Mouse (Mus musculus) embryonic facial prominence, embryonic 13.5 days (tissue): ENCODE measurements around the gene Cacng8. TPM values are rescaled to one million over a fixed set of nuclear protein-coding genes. Genes with fewer than 3 reads are reported as not detected.

Source experiments
- ATAC-seq: fragments of 200-750 bp; cut with Nextera tagmentation; 2 replicates; pipeline ENCODE4 v1.8.0; 2017; ENCODE audit warnings: low read depth; ENCODE audit not compliant: insufficient number of reproducible peaks, insufficient read depth, low FRiP score, low TSS enrichment
- H3K27ac ChIP-seq: fragments of 300-500 bp; sonication (generic); 2 replicates; pipeline ENCODE4 v1.5.1; 2015; ENCODE audit warnings: moderate library complexity, mild to moderate bottlenecking, inconsistent platforms
- H3K27me3 ChIP-seq: fragments of 300-500 bp; sonication (generic); 2 replicates; pipeline ENCODE4 v1.6.1; 2015; ENCODE audit warnings: mild to moderate bottlenecking, inconsistent platforms
- H3K36me3 ChIP-seq: fragments of 300-500 bp; sonication (generic); 2 replicates; pipeline ENCODE4 v1.6.1; 2015; ENCODE audit warnings: mild to moderate bottlenecking, inconsistent platforms
- H3K4me1 ChIP-seq: fragments of 300-500 bp; sonication (generic); 2 replicates; pipeline ENCODE4 v1.6.1; 2015; ENCODE audit warnings: inconsistent platforms
- H3K4me2 ChIP-seq: fragments of 300-500 bp; sonication (generic); 2 replicates; pipeline ENCODE4 v1.6.1; 2015; ENCODE audit warnings: moderate library complexity, mild to moderate bottlenecking, inconsistent platforms
- H3K4me3 ChIP-seq: fragments of 300-500 bp; sonication (generic); 2 replicates; pipeline ENCODE4 v1.5.1; 2015; ENCODE audit warnings: mild to moderate bottlenecking, inconsistent platforms
- H3K9ac ChIP-seq: fragments of 300-500 bp; sonication (generic); 2 replicates; pipeline ENCODE4 v1.6.1; 2015; ENCODE audit warnings: mild to moderate bottlenecking, inconsistent platforms
- H3K9me3 ChIP-seq: fragments of 300-500 bp; sonication (generic); 2 replicates; pipeline ENCODE4 v1.6.1; 2016; ENCODE audit warnings: inconsistent platforms
- WGBS: fragments of 180-500 bp; shearing (Covaris S2); methylation state at CpG from one replicate; pipeline ENCODE4 v1.1.7; 2015; ENCODE audit warnings: mixed read lengths; 5-methylcytosine and 5-hydroxymethylcytosine counted together
- polyA plus RNA-seq: library from polyadenylated mRNA; unstranded; fragments of >200 nt; fragmentation: Nextera tagmentation; extraction: Ambion mirVana; gene quantifications from 2 replicates; pipeline ENCODE4 v1.2.1, GENCODE M21; 2015

Gene Cacng8
- 5.5 and 7.5 TPM in 2 replicates for polyA plus RNA-seq

- no peaks in the 10 kb centered on the region for H3K9me3 ChIP-seq
- peak within 1 kb of the TSS; percentile 67 for H3K4me2 ChIP-seq
- peaks cover 29% of the 10 kb centered on the region for H3K4me1 ChIP-seq
- H3K4me3 ChIP-seq, result peak within 1 kb of the TSS; percentile 46
- H3K36me3 ChIP-seq, result peaks cover 18% of the 10 kb centered on the region
- no peaks in the 10 kb centered on the region for H3K27me3 ChIP-seq
- H3K9ac ChIP-seq, result peak within 1 kb of the TSS; percentile 65
- peak within 1 kb of the TSS; percentile 63 for H3K27ac ChIP-seq
- WGBS, result 1% methylated on average over 7 of the region's 7 CpGs
- ATAC-seq, result 0 out of 2 replicates have a peak, but pooled peaks have one; percentile 20
Measured at GRCm38 (mm10) chr7:3390413-3391080, at the start of gene Cacng8. TSS of gene Cacng8 (plus strand) at chr7:3390683.

GRCm38 (mm10) chr7:3343861-3344260 lies 46.6 kb upstream of the Cacng8 start:
- Histone ChIP-seq H3K27me3 (no peaks in the 10 kb centered on the region), H3K4me2 (no peak overlapping the region), H3K9ac (no peak overlapping the region), H3K4me1 (no peaks in the 10 kb centered on the region), H3K9me3 (no peaks in the 10 kb centered on the region), H3K4me3 (no peak overlapping the region), H3K36me3 (peaks cover 75% of the 10 kb centered on the region), H3K27ac (no peak overlapping the region)
- ATAC-seq, result no peak
- WGBS, result 89% methylated on average over 3 of the region's 3 CpGs

GRCm38 (mm10) chr7:3345301-3345700 lies 45.2 kb upstream of the Cacng8 start:
- Histone ChIP-seq H3K4me1 (no peaks in the 10 kb centered on the region), H3K36me3 (peaks cover 81% of the 10 kb centered on the region), H3K4me3 (no peak overlapping the region), H3K9ac (no peak overlapping the region), H3K9me3 (no peaks in the 10 kb centered on the region), H3K27ac (no peak overlapping the region), H3K4me2 (no peak overlapping the region), H3K27me3 (no peaks in the 10 kb centered on the region)
- ATAC-seq, result no peak
- 89% methylated on average over 3 of the region's 3 CpGs for WGBS

GRCm38 (mm10) chr7:3347366-3348287 lies 42.9 kb upstream of the Cacng8 start:
- whole genome bisulfite sequencing, result 50% methylated on average over 20 of the region's 20 CpGs
- Histone ChIP-seq H3K4me2 (no peak overlapping the region), H3K27me3 (no peaks in the 10 kb centered on the region), H3K27ac (no peak overlapping the region), H3K36me3 (peaks cover 80% of the 10 kb centered on the region), H3K9ac (no peak overlapping the region), H3K4me3 (no peak overlapping the region), H3K9me3 (no peaks in the 10 kb centered on the region), H3K4me1 (no peaks in the 10 kb centered on the region)
- ATAC-seq, result no peak

GRCm38 (mm10) chr7:3348326-3348725 lies 42.2 kb upstream of the Cacng8 start:
- ATAC-seq, result no peak
- Histone ChIP-seq H3K27me3 (no peaks in the 10 kb centered on the region), H3K4me1 (no peaks in the 10 kb centered on the region), H3K36me3 (peaks cover 74% of the 10 kb centered on the region), H3K4me3 (no peak overlapping the region), H3K27ac (no peak overlapping the region), H3K4me2 (no peak overlapping the region), H3K9ac (no peak overlapping the region), H3K9me3 (no peaks in the 10 kb centered on the region)
- WGBS, result 58% methylated on average over 5 of the region's 5 CpGs

- Histone ChIP-seq H3K27me3 (no peaks in the 10 kb centered on the region), H3K36me3 (peaks cover 71% of the 10 kb centered on the region), H3K9me3 (no peaks in the 10 kb centered on the region), H3K4me2 (no peak overlapping the region), H3K4me1 (no peaks in the 10 kb centered on the region), H3K9ac (no peak overlapping the region), H3K27ac (no peak overlapping the region), H3K4me3 (no peak overlapping the region)
- WGBS, result 90% methylated on average over 9 of the region's 9 CpGs
- ATAC-seq, result no peak
Measured at GRCm38 (mm10) chr7:3349775-3350174, 40.7 kb upstream of the Cacng8 start.

- ATAC-seq, result no peak
- Histone ChIP-seq H3K9ac (no peak overlapping the region), H3K4me3 (no peak overlapping the region), H3K4me1 (no peaks in the 10 kb centered on the region), H3K36me3 (peaks cover 70% of the 10 kb centered on the region), H3K27me3 (no peaks in the 10 kb centered on the region), H3K4me2 (no peak overlapping the region), H3K27ac (no peak overlapping the region), H3K9me3 (no peaks in the 10 kb centered on the region)
- WGBS, result 92% methylated on average over 1 of the region's 1 CpGs
Measured at GRCm38 (mm10) chr7:3351536-3351935, 38.9 kb upstream of the Cacng8 start.

GRCm38 (mm10) chr7:3354850-3355249 lies 35.6 kb upstream of the Cacng8 start:
- no peak overlapping the region for H3K27ac ChIP-seq
- H3K4me1 ChIP-seq, result no peaks in the 10 kb centered on the region
- ATAC-seq, result no peak
- no peak overlapping the region for H3K9ac ChIP-seq
- no peak overlapping the region for H3K4me2 ChIP-seq
- 93% methylated on average over 6 of the region's 6 CpGs for WGBS
- H3K9me3 ChIP-seq, result no peaks in the 10 kb centered on the region
- no peak overlapping the region for H3K4me3 ChIP-seq
- no peaks in the 10 kb centered on the region for H3K27me3 ChIP-seq
- H3K36me3 ChIP-seq, result peaks cover 54% of the 10 kb centered on the region

- Histone ChIP-seq H3K4me3 (no peak overlapping the region), H3K4me1 (no peaks in the 10 kb centered on the region), H3K9me3 (no peaks in the 10 kb centered on the region), H3K27ac (no peak overlapping the region), H3K4me2 (no peak overlapping the region), H3K9ac (no peak overlapping the region), H3K36me3 (peaks cover 59% of the 10 kb centered on the region), H3K27me3 (peaks cover 3% of the 10 kb centered on the region)
- ATAC-seq, result no peak
- 94% methylated on average over 1 of the region's 1 CpGs for WGBS
Measured at GRCm38 (mm10) chr7:3360678-3361077, 29.8 kb upstream of the Cacng8 start.

- 48% methylated on average over 11 of the region's 11 CpGs for WGBS
Measured at GRCm38 (mm10) chr7:3365547-3366279, 24.8 kb upstream of the Cacng8 start.

More at GRCm38 (mm10) chr7:3365547-3366279, 24.8 kb upstream of the Cacng8 start:
- Histone ChIP-seq H3K27ac (no peak overlapping the region), H3K4me3 (no peak overlapping the region), H3K9me3 (no peaks in the 10 kb centered on the region), H3K4me2 (no peak overlapping the region), H3K27me3 (peaks cover 24% of the 10 kb centered on the region), H3K4me1 (peaks cover 8% of the 10 kb centered on the region), H3K9ac (no peak overlapping the region), H3K36me3 (peaks cover 42% of the 10 kb centered on the region)
- ATAC-seq, result no peak
